Comparison of ENCODE assay signal across 14 mouse cellular contexts in genomic region chr11:63129840-63130239, GRCm38 (mm10). TPM values are rescaled to one million over a fixed set of nuclear protein-coding genes. Genes with fewer than 3 reads are reported as not detected.
DNase-seq lines count a peak whose midpoint lies in the region; ATAC-seq and TF ChIP-seq lines count a peak whose summit lies in the region.
"Had no signal": no experiment of that assay in that cellular context is flagged by ENCODE, and none has a peak within 500 bp of the region (broad histone marks: within the 10 kb centered on the region; RNA-seq: fewer than 3 reads in every experiment).

No protein-coding gene starts in this region.

- DNase-seq in kidney, postnatal 36 days, result no peak
- peak; percentile 50 for DNase-seq in ZHBTc4 (ENCODE audit: low read depth, low spot score)
- DNase-seq in lung, postnatal 0 days (ENCODE audit: low spot score), result peak; percentile 59
- DNase-seq in ovary, postnatal 36 days (ENCODE audit: low spot score), result no peak
- no peak for DNase-seq in adrenal gland, postnatal 25 days
- DNase-seq: embryo, embryonic 11 days had no signal

- peaks cover 4% of the 10 kb centered on the region; the same call in 1 of the 2 replicates for H3K36me3 ChIP-seq in kidney, embryonic 15.5 days
- peaks cover 8% of the 10 kb centered on the region for H3K36me3 ChIP-seq in heart, embryonic 13.5 days
- H3K36me3 ChIP-seq in lung, postnatal 0 days (ENCODE audit: insufficient read depth, low read length), result 0 out of 2 replicates have a peak, but pooled peaks cover 8% of the 10 kb centered on the region
- H3K36me3 ChIP-seq: hindbrain, embryonic 10.5 days had no signal

- H3K4me3 ChIP-seq in kidney, embryonic 15.5 days (replicated peaks), result 0 out of 2 replicates have a peak overlapping the region, but pooled peaks have one; percentile 5
- H3K4me3 ChIP-seq in heart, embryonic 13.5 days, result peak overlapping the region; percentile 16; the same call in 1 of the 2 replicates
- no peak overlapping the region for H3K4me3 ChIP-seq in lung, postnatal 0 days (ENCODE audit: low read depth, low read length)
- H3K4me3 ChIP-seq: megakaryocyte, embryonic 14.5 days had no signal

- peaks cover 59% of the 10 kb centered on the region for H3K27me3 ChIP-seq in kidney, embryonic 15.5 days
- H3K27me3 ChIP-seq in heart, embryonic 13.5 days (replicated peaks), result peaks cover 22% of the 10 kb centered on the region; the same call in 1 of the 2 replicates
- H3K27me3 ChIP-seq in lung, postnatal 0 days (replicated peaks; ENCODE audit: insufficient read depth, low read length), result no peaks in the 10 kb centered on the region
- H3K27me3 ChIP-seq: Patski had no signal

- no peak for TF ChIP-seq EP300 in lung, postnatal 0 days (IDR thresholded peaks at IDR 0.05)

- WGBS in kidney, embryonic 15.5 days, result 17% methylated on average over 12 of the region's 12 CpGs
- WGBS in heart, embryonic 13.5 days, result 15% methylated on average over 12 of the region's 12 CpGs
- WGBS in lung, postnatal 0 days, result 14% methylated on average over 12 of the region's 12 CpGs

- no peak overlapping the region for H3K9ac ChIP-seq in kidney, embryonic 15.5 days
- H3K9ac ChIP-seq in heart, embryonic 13.5 days, result peak overlapping the region; percentile 48; the same call in 1 of the 2 replicates
- H3K9ac ChIP-seq in lung, postnatal 0 days (replicated peaks; ENCODE audit: low read depth), result no peak overlapping the region
- H3K9ac ChIP-seq: limb, embryonic 12.5 days had no signal

- peaks cover 50% of the 10 kb centered on the region for H3K4me1 ChIP-seq in kidney, embryonic 15.5 days
- H3K4me1 ChIP-seq in heart, embryonic 13.5 days, result peaks cover 69% of the 10 kb centered on the region
- H3K4me1 ChIP-seq in lung, postnatal 0 days (ENCODE audit: insufficient read depth, low read depth, low read length), result peaks cover 22% of the 10 kb centered on the region

- peak overlapping the region; percentile 89 for H3K4me2 ChIP-seq in kidney, embryonic 15.5 days
- H3K4me2 ChIP-seq in heart, embryonic 13.5 days, result peak overlapping the region; percentile 92
- peak overlapping the region; percentile 85 for H3K4me2 ChIP-seq in lung, postnatal 0 days (replicated peaks; ENCODE audit: low read depth, low read length)

- no peak overlapping the region for H3K27ac ChIP-seq in kidney, embryonic 15.5 days
- H3K27ac ChIP-seq in heart, embryonic 13.5 days (replicated peaks), result peak overlapping the region; percentile 53
- H3K27ac ChIP-seq in lung, postnatal 0 days (ENCODE audit: low read length), result peak overlapping the region; percentile 94
- H3K27ac ChIP-seq: hindbrain, embryonic 10.5 days; limb, embryonic 12.5 days had no signal

- peak; percentile 14; the same call in 1 of the 2 replicates for TF ChIP-seq CTCF in lung, postnatal 0 days (IDR thresholded peaks at IDR 0.05)

- no peaks in the 10 kb centered on the region for H3K9me3 ChIP-seq in kidney, embryonic 15.5 days (replicated peaks)
- no peaks in the 10 kb centered on the region for H3K9me3 ChIP-seq in heart, embryonic 13.5 days
- no peaks in the 10 kb centered on the region for H3K9me3 ChIP-seq in lung, postnatal 0 days (ENCODE audit: low read length)
- H3K9me3 ChIP-seq: hindbrain, embryonic 10.5 days; limb, embryonic 12.5 days; megakaryocyte, embryonic 14.5 days had no signal

- ATAC-seq in kidney, embryonic 15.5 days (replicated peaks; ENCODE audit: low FRiP score), result no peak
- no peak for ATAC-seq in heart, embryonic 13.5 days (ENCODE audit: extremely low read depth, insufficient number of reproducible peaks, low FRiP score, low TSS enrichment)
- ATAC-seq in lung, postnatal 0 days, result peak; percentile 15
- ATAC-seq in activated CD4-positive, CD25-positive, alpha-beta regulatory T cell, adult 4 months, result no peak
- ATAC-seq: CD4-positive, CD25-positive, alpha-beta regulatory T cell, adult 4 months had no signal

RNA-seq across cellular contexts. Expression of gene Pmp22, which starts 1.1 kb away (rescaled TPM):
- 96.7 and 115 TPM in 2 replicates for polyA plus RNA-seq in kidney, embryonic 15.5 days (2015; fragmentation: Nextera tagmentation; extraction: Ambion mirVana)
- 74.1 and 78.4 TPM in 2 replicates for polyA plus RNA-seq in heart, embryonic 13.5 days (2015; fragmentation: Nextera tagmentation; extraction: Ambion mirVana)
- 523 and 539 TPM in 2 replicates for polyA plus RNA-seq in lung, postnatal 0 days (2015; fragmentation: Nextera tagmentation; extraction: Ambion mirVana)
- total RNA-seq in adrenal gland, postnatal 25 days (2021), result 161 and 162 TPM in 2 replicates
- polyA plus RNA-seq in activated CD4-positive, CD25-positive, alpha-beta regulatory T cell, adult 4 months (2017; shearing (Covaris generic)), result not detected
- polyA plus RNA-seq: CD4-positive, CD25-positive, alpha-beta regulatory T cell, adult 4 months had no signal

Comparison
In these comparisons a context has a peak if more than half of its experiments do, and no peak if none do; other contexts are left out.
1. DNase-seq: peak in ZHBTc4 (single experiment) and lung, postnatal 0 days (single experiment); none in kidney, postnatal 36 days (0 of 2), ovary, postnatal 36 days (single experiment) and adrenal gland, postnatal 25 days (single experiment).
2. RNA of gene Pmp22, which starts 1.1 kb away (polyA plus RNA-seq): 523 to 539 TPM in lung, postnatal 0 days, 96.7 to 115 TPM in kidney, embryonic 15.5 days and 74.1 to 78.4 TPM in heart, embryonic 13.5 days; not detected in activated CD4-positive, CD25-positive, alpha-beta regulatory T cell, adult 4 months; every median in the first group is over 10 times any median in the second.
3. Peak in every context shown above with its lines, with median percentiles within 50 percentile points of each other: H3K4me2 ChIP-seq.